Mouse (Mus musculus) myocyte (in vitro differentiated cells): ENCODE results near the gene Lnx2. TPM values are rescaled to one million over a fixed set of nuclear protein-coding genes. Genes with fewer than 3 reads are reported as not detected.

Source experiments
- H3K27me3 ChIP-seq: one replicate; pipeline ENCODE4 v1.6.1; 2011; ENCODE audit not compliant: control insufficient read depth, insufficient read depth, insufficient read length
- H3K36me3 ChIP-seq: one replicate; pipeline ENCODE4 v1.6.1; 2011; ENCODE audit not compliant: control insufficient read depth, insufficient read depth
- H3K4me2 ChIP-seq: one replicate; pipeline ENCODE4 v1.6.1; 2011; ENCODE audit warnings: low read depth, control low read depth
- H3K4me3 ChIP-seq: one replicate; pipeline ENCODE4 v1.5.1; 2011; ENCODE audit warnings: mild to moderate bottlenecking, control low read depth, moderate library complexity
- H3K79me2 ChIP-seq: one replicate; pipeline ENCODE4 v1.6.1; 2011; ENCODE audit not compliant: control insufficient read depth, insufficient read depth
- H3ac ChIP-seq: one replicate; pipeline ENCODE4 v1.6.1; 2011; ENCODE audit not compliant: control insufficient read depth, insufficient read length
- CEBPB ChIP-seq: IDR thresholded peaks from 2 replicates; pipeline ENCODE4 v1.6.1; 2011; ENCODE audit warnings: mild to moderate bottlenecking, moderate library complexity; ENCODE audit not compliant: poor library complexity, insufficient read depth, severe bottlenecking
- E2F4 ChIP-seq: IDR thresholded peaks from one replicate; pipeline ENCODE4 v1.6.1; 2011; ENCODE audit warnings: mild to moderate bottlenecking, control low read depth, moderate library complexity; ENCODE audit not compliant: insufficient read depth
- MAX ChIP-seq: IDR thresholded peaks from one replicate; pipeline ENCODE4 v1.6.1; 2011; ENCODE audit warnings: low read depth, mild to moderate bottlenecking, control low read depth
- MYOD1 ChIP-seq, 3 experiments: IDR thresholded peaks; one replicate each; pipeline ENCODE4 v1.6.1; 2011; ENCODE audit warnings: control low read depth in 2 of 3, low read depth in 2 of 3, mild to moderate bottlenecking in 2 of 3, moderate library complexity in 1 of 3; ENCODE audit not compliant: insufficient read length in 2 of 3, control insufficient read depth in 1 of 3
- MYOG ChIP-seq, 3 experiments: IDR thresholded peaks; one replicate each; pipeline ENCODE4 v1.6.1; 2011; ENCODE audit warnings: control low read depth in 2 of 3, low read depth in 2 of 3, mild to moderate bottlenecking in 2 of 3; ENCODE audit not compliant: insufficient read length in 2 of 3, control insufficient read depth in 1 of 3, insufficient read depth in 1 of 3
- POLR2A ChIP-seq: IDR thresholded peaks from one replicate; pipeline ENCODE4 v1.6.1; 2011; ENCODE audit warnings: low read depth, mild to moderate bottlenecking, control low read depth, moderate library complexity; ENCODE audit not compliant: insufficient read length
- POLR2AphosphoS2 ChIP-seq: IDR thresholded peaks from one replicate; pipeline ENCODE4 v1.6.1; 2011; ENCODE audit warnings: low read depth, control low read depth; ENCODE audit not compliant: insufficient read length
- REST ChIP-seq: IDR thresholded peaks from one replicate; pipeline ENCODE4 v1.6.1; 2011; ENCODE audit warnings: mild to moderate bottlenecking, control low read depth, moderate library complexity; ENCODE audit not compliant: insufficient read depth, insufficient read length
- SRF ChIP-seq: IDR thresholded peaks from one replicate; pipeline ENCODE4 v1.6.1; 2011; ENCODE audit warnings: low read depth; ENCODE audit not compliant: control insufficient read depth, insufficient read length
- TCF12 ChIP-seq: IDR thresholded peaks from one replicate; pipeline ENCODE4 v1.6.1; 2011; ENCODE audit warnings: mild to moderate bottlenecking, control low read depth; ENCODE audit not compliant: poor library complexity, insufficient read depth, severe bottlenecking
- TCF3 ChIP-seq: IDR thresholded peaks from one replicate; pipeline ENCODE4 v1.6.1; 2011; ENCODE audit warnings: low read depth, control low read depth; ENCODE audit not compliant: insufficient read length
- USF1 ChIP-seq: IDR thresholded peaks from one replicate; pipeline ENCODE4 v1.6.1; 2011; ENCODE audit warnings: low read depth, mild to moderate bottlenecking, control low read depth, moderate library complexity
- polyA plus RNA-seq: library from polyadenylated mRNA; unstranded; fragments of >200 nt; fragmentation: generic; extraction: Trizol; gene quantifications from one replicate; pipeline ENCODE4 v1.2.1, GENCODE M21; 2012; ENCODE audit warnings: missing spikeins

Lnx2 gene
- polyA plus RNA-seq, 1 experiment: 2.2 TPM

DNA sequence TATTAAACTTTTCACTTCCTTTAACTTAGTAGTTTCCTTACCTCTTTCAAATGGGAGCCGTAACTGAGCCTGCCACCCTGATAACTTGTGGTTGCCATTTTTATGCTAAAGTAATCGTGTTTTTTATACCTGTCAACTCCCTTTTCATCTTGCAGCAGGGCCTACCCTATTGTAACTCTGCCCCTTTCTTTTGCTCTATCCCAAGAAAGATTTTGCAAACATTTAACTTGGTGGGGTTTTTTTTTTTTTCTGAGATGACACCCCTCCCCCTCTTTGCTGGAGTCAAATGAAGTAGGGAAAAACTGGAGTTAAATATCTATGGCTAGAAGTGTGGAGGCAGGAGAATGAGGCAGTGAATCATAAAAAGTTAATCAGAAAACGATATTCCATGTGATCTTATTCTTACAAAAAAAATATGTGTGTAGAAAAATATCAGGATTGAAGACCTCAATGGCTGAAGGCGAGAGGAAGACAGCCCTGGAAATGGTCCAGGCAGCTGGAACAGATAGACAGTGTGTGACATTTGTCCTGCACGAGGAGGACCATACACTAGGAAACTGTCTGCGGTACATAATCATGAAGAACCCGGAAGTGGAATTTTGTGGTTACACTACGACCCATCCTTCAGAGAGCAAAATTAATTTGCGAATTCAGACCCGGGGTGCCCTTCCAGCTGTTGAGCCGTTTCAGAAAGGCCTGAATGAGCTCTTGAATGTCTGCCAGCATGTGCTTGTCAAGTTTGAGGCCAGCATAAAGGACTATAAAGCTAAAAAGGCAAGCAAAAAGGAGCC is 1.9 kb upstream of the Lnx2 start:
- peak overlapping the region; percentile 76 for H3K4me3 ChIP-seq
- no peaks in the 10 kb centered on the region for H3K27me3 ChIP-seq
- H3K36me3 ChIP-seq: peaks cover 15% of the 10 kb centered on the region
- no peak for TF ChIP-seq REST
- no peak for TF ChIP-seq E2F4
- H3ac ChIP-seq: peak overlapping the region; percentile 21
- H3K79me2 ChIP-seq: peaks cover 37% of the 10 kb centered on the region
- H3K4me2 ChIP-seq: peak overlapping the region; percentile 92

GRCm38 (mm10) chr5:147077305-147078034 is 1.1 kb upstream of the Lnx2 start:
- peaks cover 15% of the 10 kb centered on the region for H3K36me3 ChIP-seq
- no peak for TF ChIP-seq REST
- TF ChIP-seq SRF: no peak
- TF ChIP-seq MYOG (IDR thresholded peaks at IDR 0.05; ENCODE audit: control insufficient read depth in 1 of 3, insufficient read depth in 1 of 3, insufficient read length in 2 of 3, low read depth in 2 of 3): peak in 2 of 3 experiments; percentile 37 to 73
- TF ChIP-seq POLR2A: peak; percentile 71
- TF ChIP-seq POLR2AphosphoS2: peak; percentile 29
- TF ChIP-seq MYOD1 (IDR thresholded peaks at IDR 0.05; ENCODE audit: control insufficient read depth in 1 of 3, insufficient read length in 2 of 3, low read depth in 2 of 3): peak in 1 of 3 experiments; percentile 66
- H3K27me3 ChIP-seq: no peaks in the 10 kb centered on the region

DNA sequence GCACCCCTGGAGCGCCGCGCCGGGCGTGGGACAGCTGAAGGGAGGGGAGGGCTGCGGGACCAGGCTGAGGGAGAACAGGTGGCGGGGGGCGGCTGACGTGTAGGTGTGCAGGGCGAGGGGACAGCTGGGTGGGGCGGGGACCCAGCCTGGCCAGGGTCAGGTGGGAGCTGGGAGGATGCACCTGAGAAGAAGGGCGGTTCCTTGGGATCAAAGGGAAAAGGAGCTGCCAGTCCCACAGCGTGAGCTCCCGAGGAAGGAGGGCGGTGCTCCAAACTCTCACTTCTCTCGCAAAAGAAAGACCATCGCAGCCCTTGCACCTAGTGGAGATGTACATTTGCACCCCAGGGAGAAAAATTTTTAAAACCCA is 396 bp upstream of the Lnx2 start, which contains the start of gene Polr1d:
TSS of gene Polr1d (plus strand) at position 252 of the 367 bp plus-strand sequence.
- Histone ChIP-seq H3K36me3 (peaks cover 15% of the 10 kb centered on the region), H3K79me2 (peaks cover 40% of the 10 kb centered on the region), H3K4me3 (peak within 1 kb of the TSS; percentile 76), H3K27me3 (no peaks in the 10 kb centered on the region), H3ac (peak within 1 kb of the TSS; percentile 21), H3K4me2 (peak within 1 kb of the TSS; percentile 95)
- no peak for TF ChIP-seq TCF12
- no peak for TF ChIP-seq MAX
- peak in 2 of 3 experiments; percentile 76 to 77 for TF ChIP-seq MYOG (IDR thresholded peaks at IDR 0.05; ENCODE audit: control insufficient read depth in 1 of 3, insufficient read depth in 1 of 3, insufficient read length in 2 of 3, low read depth in 2 of 3)
- no peak for TF ChIP-seq POLR2AphosphoS2
- peak in 2 of 3 experiments; percentile 73 to 80 for TF ChIP-seq MYOD1 (IDR thresholded peaks at IDR 0.05; ENCODE audit: control insufficient read depth in 1 of 3, insufficient read length in 2 of 3, low read depth in 2 of 3)

More at GRCm38 (mm10) chr5:147077305-147078034, 1.1 kb upstream of the Lnx2 start:
- peak overlapping the region; percentile 92 for H3K4me2 ChIP-seq
- peaks cover 40% of the 10 kb centered on the region for H3K79me2 ChIP-seq
- H3ac ChIP-seq: peak overlapping the region; percentile 21
- H3K4me3 ChIP-seq: peak overlapping the region; percentile 76

DNA sequence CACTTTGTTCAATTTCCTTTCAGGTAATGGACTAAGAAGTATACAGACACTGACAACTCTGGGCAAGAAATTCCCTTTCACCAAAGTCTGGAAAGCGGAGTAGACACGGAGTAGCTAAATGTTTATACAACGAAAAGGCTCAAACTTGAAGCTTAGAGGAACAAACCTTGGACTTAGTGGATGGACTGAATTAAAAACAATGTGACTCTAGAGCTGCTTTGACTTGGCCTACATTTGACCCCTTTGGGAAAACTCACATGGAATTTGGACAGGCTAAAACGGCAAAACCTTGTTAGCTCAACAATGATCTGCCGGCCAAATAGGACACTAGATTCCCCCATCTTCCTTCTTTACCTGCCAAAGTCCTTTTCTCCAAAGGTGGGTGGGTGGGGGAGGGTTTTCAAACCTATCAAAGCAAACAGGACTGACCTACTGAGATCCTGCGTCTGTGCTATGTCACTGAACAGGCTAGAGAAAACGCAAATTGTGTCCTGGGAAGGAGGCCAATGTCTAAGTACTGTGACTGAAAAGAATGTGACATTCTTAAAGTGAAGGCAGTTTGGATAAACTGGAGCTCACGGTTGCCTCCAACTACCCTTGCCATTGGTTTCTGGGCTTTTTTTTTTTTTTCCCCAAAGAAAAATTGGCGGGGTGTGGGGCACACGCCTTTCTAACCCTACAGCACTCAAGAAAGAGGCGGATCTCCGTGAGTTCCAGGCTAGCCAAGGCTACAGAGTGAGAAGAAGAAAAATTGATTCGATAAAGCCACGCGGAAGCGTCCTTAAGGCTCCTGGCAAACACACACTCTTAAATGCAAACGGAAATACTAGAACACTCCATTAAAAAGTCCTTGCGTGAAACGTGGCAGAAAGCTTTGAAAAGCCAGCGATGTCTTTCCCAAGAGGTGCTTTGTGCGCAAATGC is 1.0 kb downstream of the Lnx2 start:
- TF ChIP-seq E2F4 (no peak), REST (no peak), POLR2A (no peak), CEBPB (no peak), MYOG (IDR thresholded peaks at IDR 0.05; ENCODE audit: control insufficient read depth in 1 of 3, insufficient read depth in 1 of 3, insufficient read length in 2 of 3, low read depth in 2 of 3) (no peak), POLR2AphosphoS2 (no peak), MAX (no peak), TCF12 (no peak), USF1 (no peak), SRF (no peak), MYOD1 (IDR thresholded peaks at IDR 0.05; ENCODE audit: control insufficient read depth in 1 of 3, insufficient read length in 2 of 3, low read depth in 2 of 3) (no peak), TCF3 (no peak)
- Histone ChIP-seq H3K4me2 (peak overlapping the region; percentile 95), H3K79me2 (peaks cover 36% of the 10 kb centered on the region), H3K27me3 (no peaks in the 10 kb centered on the region), H3K36me3 (peaks cover 11% of the 10 kb centered on the region), H3ac (peak overlapping the region; percentile 18), H3K4me3 (peak overlapping the region; percentile 76)
